In genomic region chr10:120799479-120799878, GRCm38 (mm10) we compare ENCODE assay signal across 22 mouse cellular contexts.
DNase-seq lines count a peak whose midpoint lies in the region; TF ChIP-seq lines count a peak whose summit lies in the region.
"Had no signal": no experiment of that assay in that cellular context is flagged by ENCODE, and none has a peak within 500 bp of the region (broad histone marks: within the 10 kb centered on the region; RNA-seq: fewer than 3 reads in every experiment).

No protein-coding gene starts in this region.

- H3K27ac ChIP-seq in layer of hippocampus, adult 2 months, result no peak overlapping the region
- no peak overlapping the region for H3K27ac ChIP-seq in ES-E14 (ENCODE audit: insufficient read depth, low read depth, low read length, poor library complexity, severe bottlenecking)
- H3K27ac ChIP-seq: embryonic facial prominence, embryonic 12.5 days; forebrain, embryonic 13.5 days; hindbrain, embryonic 13.5 days; liver, embryonic 15.5 days; midbrain, embryonic 15.5 days had no signal

- H3K9me3 ChIP-seq in ES-E14 (ENCODE audit: control insufficient read depth, insufficient read depth, low read depth, low read length), result no peaks in the 10 kb centered on the region
- H3K9me3 ChIP-seq: embryonic facial prominence, embryonic 12.5 days; forebrain, embryonic 13.5 days; hindbrain, embryonic 13.5 days; liver, embryonic 15.5 days; midbrain, embryonic 15.5 days had no signal

- no peaks in the 10 kb centered on the region for H3K4me1 ChIP-seq in ES-E14 (ENCODE audit: control insufficient read depth in 2 of 2, insufficient read depth in 2 of 2, low read length in 2 of 2, poor library complexity in 1 of 2)
- H3K4me1 ChIP-seq: liver, embryonic 15.5 days had no signal

- H3K36me3 ChIP-seq in ES-E14 (ENCODE audit: control insufficient read depth, insufficient read depth, low read length, poor library complexity, severe bottlenecking), result no peaks in the 10 kb centered on the region
- H3K36me3 ChIP-seq: embryonic facial prominence, embryonic 12.5 days; G1E; hindbrain, embryonic 13.5 days; liver, embryonic 15.5 days; midbrain, embryonic 15.5 days had no signal

- 0 out of 2 replicates have a peak, but pooled peaks have one; percentile 18 for TF ChIP-seq CTCF in layer of hippocampus, adult 2 months (conservative IDR thresholded peaks at IDR 0.05)

- no peak for DNase-seq in layer of hippocampus, adult 2 months (ENCODE audit: low spot score in 2 of 2)
- DNase-seq in layer of hippocampus, adult 18-20 months (ENCODE audit: low spot score in 2 of 2), result no peak
- peak; percentile 8 for DNase-seq in B cell, adult 2 months
- peak; percentile 37 for DNase-seq in ES-E14 (ENCODE audit: low read depth, low spot score)
- DNase-seq in induced T-regulatory cell, adult 2 months (ENCODE audit: low read depth), result peak; percentile 1
- DNase-seq in cerebellum, postnatal 14 days, result no peak
- no peak for DNase-seq in embryo, embryonic 9.5 days (ENCODE audit: extremely low spot score)
- DNase-seq in right cerebral cortex, postnatal 25 days, result no peak
- DNase-seq: adrenal gland, adult 2 months; cerebellum, adult 9-10 months; kidney, adult 9 months; kidney, postnatal 36 days; layer of hippocampus, postnatal 36 days; lung, postnatal 14 days; right cerebral cortex, postnatal 14 days had no signal

- no peak overlapping the region for H3K9ac ChIP-seq in ES-E14 (ENCODE audit: insufficient read depth, low read depth, low read length, poor library complexity, severe bottlenecking)
- H3K9ac ChIP-seq: embryonic facial prominence, embryonic 12.5 days; forebrain, embryonic 13.5 days; hindbrain, embryonic 13.5 days; liver, embryonic 15.5 days; midbrain, embryonic 15.5 days had no signal

- H3K4me3 ChIP-seq in layer of hippocampus, adult 2 months, result no peak overlapping the region
- no peak overlapping the region for H3K4me3 ChIP-seq in ES-E14 (ENCODE audit: insufficient read depth in 1 of 2, low read depth in 1 of 2, low read length in 2 of 2, poor library complexity in 1 of 2, severe bottlenecking in 1 of 2)
- H3K4me3 ChIP-seq: embryonic facial prominence, embryonic 12.5 days; erythroblast, embryonic 14.5 days; forebrain, embryonic 13.5 days; hindbrain, embryonic 13.5 days; liver, embryonic 15.5 days; midbrain, embryonic 15.5 days had no signal

- in situ Hi-C loops in ES-E14 (cut with MboI; ENCODE audit: low sequenced_read_pairs in 2 of 2, unreplicated experiment in 2 of 2), result no loop called here

TF ChIP-seq in ES-E14, 5 proteins besides CTCF, POLR2A, EP300 and RAD21:
- no peak for TF ChIP-seq ZNF384 (IDR thresholded peaks at IDR 0.05; ENCODE audit: low read depth, low read length)
- TF ChIP-seq ZC3H11A (IDR thresholded peaks at IDR 0.05; ENCODE audit: borderline replicate concordance, low read depth, low read length), result no peak
- TF ChIP-seq HCFC1 (IDR thresholded peaks at IDR 0.05; ENCODE audit: borderline replicate concordance, insufficient read depth, low read length), result 0 out of 2 replicates have a peak, but pooled peaks have one; percentile 37

Comparison
In these comparisons a context has a peak if more than half of its experiments do, and no peak if none do; other contexts are left out.
1. DNase-seq: peak in B cell, adult 2 months (2 of 2), ES-E14 (single experiment) and induced T-regulatory cell, adult 2 months (single experiment); none in layer of hippocampus, adult 2 months (0 of 2), layer of hippocampus, adult 18-20 months (0 of 2), cerebellum, postnatal 14 days (0 of 2), embryo, embryonic 9.5 days (single experiment) and right cerebral cortex, postnatal 25 days (single experiment).